Mouse (Mus musculus) bone marrow, adult 2 months (tissue): ENCODE measurements around the gene Sbk2.

ENCODE experiments used
- CTCF ChIP-seq: fragments of 200-500 bp; IDR thresholded peaks from 2 replicates; pipeline ENCODE4 v1.5.1; 2011; ENCODE audit warnings: low read length, control low read depth; ENCODE audit not compliant: control insufficient read depth, insufficient read depth
- POLR2A ChIP-seq: fragments of 200-500 bp; IDR thresholded peaks from 2 replicates; pipeline ENCODE4 v1.6.1; 2011; ENCODE audit warnings: low read depth, mild to moderate bottlenecking, control low read depth, low read length, borderline replicate concordance; ENCODE audit not compliant: control insufficient read depth

GRCm38 (mm10) chr7:4936832-4937231 lies 27.4 kb downstream of the Sbk2 start:
- TF ChIP-seq CTCF (no peak), POLR2A (no peak)
